Mouse (Mus musculus) heart, adult 2 months (tissue): ENCODE measurements around the gene Syngr1. TPM values are rescaled to one million over a fixed set of nuclear protein-coding genes. Genes with fewer than 3 reads are reported as not detected.

Source experiments
- DNase-seq, 2 experiments: peaks; one replicate each; pipeline ENCODE4 v3.0.0; 2021
- H3K27ac ChIP-seq: fragments of 200-600 bp; 2 replicates; pipeline ENCODE4 v1.8.1; 2022
- H3K27me3 ChIP-seq: fragments of 200-500 bp; 2 replicates; pipeline ENCODE4 v1.6.1; 2012; ENCODE audit warnings: mild to moderate bottlenecking, low read length, inconsistent platforms, mixed read lengths; ENCODE audit not compliant: control insufficient read depth, insufficient read depth
- H3K36me3 ChIP-seq: fragments of 200-500 bp; 2 replicates; pipeline ENCODE4 v1.6.1; 2012; ENCODE audit warnings: low read length, inconsistent platforms; ENCODE audit not compliant: control insufficient read depth, insufficient read depth
- H3K4me1 ChIP-seq: fragments of 200-500 bp; 2 replicates; pipeline ENCODE4 v1.6.1; 2011; ENCODE audit warnings: low read length; ENCODE audit not compliant: control insufficient read depth, insufficient read depth
- H3K4me3 ChIP-seq: fragments of 200-600 bp; 2 replicates; pipeline ENCODE4 v1.8.1; 2022
- H3K79me2 ChIP-seq: fragments of 200-500 bp; replicated peaks from 2 replicates; pipeline ENCODE4 v1.6.1; 2012; ENCODE audit warnings: mild to moderate bottlenecking, inconsistent platforms, low read length, moderate library complexity, mixed read lengths; ENCODE audit not compliant: control insufficient read depth, insufficient read depth
- H3K9ac ChIP-seq: fragments of 200-500 bp; 2 replicates; pipeline ENCODE4 v1.6.1; 2012; ENCODE audit warnings: low read depth, mild to moderate bottlenecking, control low read depth, inconsistent platforms, low read length, mixed read lengths
- CTCF ChIP-seq: fragments of 200-600 bp; IDR thresholded peaks from 2 replicates; pipeline ENCODE4 v1.8.1; 2022; ENCODE audit warnings: antibody characterized with exemption, mild to moderate bottlenecking, moderate library complexity
- EP300 ChIP-seq: fragments of 200-500 bp; IDR thresholded peaks from 2 replicates; pipeline ENCODE4 v1.6.1; 2011; ENCODE audit warnings: low read depth, low read length, control low read depth; ENCODE audit not compliant: insufficient read depth
- POLR2A ChIP-seq: fragments of 200-500 bp; IDR thresholded peaks from 2 replicates; pipeline ENCODE4 v1.6.1; 2011; ENCODE audit warnings: mild to moderate bottlenecking, low read depth, low read length, control low read depth; ENCODE audit not compliant: insufficient read depth
- WGBS: fragments of 180-500 bp; shearing (Covaris S2); methylation state at CpG from one replicate; pipeline ENCODE4 v1.1.7; 2018; 5-methylcytosine and 5-hydroxymethylcytosine counted together
- intact Hi-C: fragments of 180-260 bp; cut with DNase I; formaldehyde crosslinking; loops from one replicate; pipeline ENCODE4 v1.15.1; 2025
- polyA plus RNA-seq: library from polyadenylated mRNA; depleted of rRNA; stranded (reverse); fragments of >200 nt; gene quantifications from 2 replicates; pipeline ENCODE4 v1.2.3, GENCODE M21; 2012
- total RNA-seq, 2 experiments: library from RNA; stranded (reverse); gene quantifications; 2 replicates each; pipeline ENCODE4 v1.2.3; 2021

The Syngr1 gene
- total and polyA plus RNA-seq, 3 experiments = 69.6 to 247 (median 95.0) TPM

DNA sequence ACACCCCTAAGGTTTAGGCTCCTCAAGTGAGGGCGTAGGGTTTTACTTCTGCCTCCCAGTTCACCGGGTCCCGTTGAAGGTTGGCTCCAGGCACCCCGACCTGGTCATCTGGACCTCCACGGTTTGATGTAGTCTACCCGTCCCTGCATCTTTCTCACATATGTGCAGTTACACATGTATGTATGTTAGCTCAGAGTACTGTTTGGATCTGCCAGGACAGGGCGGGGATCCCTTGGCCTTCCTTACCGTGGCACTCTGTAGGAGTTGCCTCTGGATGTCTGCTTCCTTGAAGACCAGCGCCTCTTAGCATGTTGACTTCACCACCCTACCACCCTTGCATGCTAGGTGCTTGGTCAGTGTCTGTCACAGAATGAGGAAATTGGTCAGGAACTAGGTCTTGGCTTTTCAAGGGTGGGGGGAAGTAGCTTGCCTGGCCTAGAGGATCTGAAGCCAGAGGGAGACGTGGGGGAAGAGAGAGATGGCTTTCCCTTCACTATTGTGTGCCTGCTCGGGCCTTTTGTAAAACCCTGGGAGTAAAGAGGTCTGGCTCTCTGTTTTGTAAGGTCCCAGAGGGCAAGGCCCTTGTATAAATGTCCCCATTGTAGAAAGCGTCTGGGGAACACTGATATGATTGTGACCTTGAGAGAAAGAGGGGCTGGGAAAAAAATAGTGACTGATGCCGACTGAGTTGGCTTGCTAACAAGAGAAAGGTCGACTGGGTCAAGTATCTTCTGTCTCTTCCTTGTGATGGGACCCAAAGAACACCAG is 42.7 kb downstream of the Syngr1 start:
- Histone ChIP-seq H3K4me3 (peak overlapping the region; percentile 81), H3K27me3 (no peaks in the 10 kb centered on the region), H3K27ac (peak overlapping the region; percentile 99), H3K9ac (peak overlapping the region; percentile 95), H3K79me2 (peaks cover 1% of the 10 kb centered on the region; the same call in 1 of the 2 replicates), H3K36me3 (no peaks in the 10 kb centered on the region), H3K4me1 (peaks cover 13% of the 10 kb centered on the region)
- WGBS = 2% methylated on average over 14 of the region's 14 CpGs
- peak; percentile 1; the same call in 1 of the 2 replicates for TF ChIP-seq POLR2A
- no peak for TF ChIP-seq CTCF
- TF ChIP-seq EP300 = peak; percentile 5; the same call in 1 of the 2 replicates
- intact Hi-C loops = loop anchor here (2.0 to 5.0 kb wide), 2 partner anchors 51 to 93 kb away; no protein-coding TSS in a partner anchor
- DNase-seq = peak in 1 of 2 experiments; percentile 55

GRCm38 (mm10) chr15:80134450-80134847 is 43.3 kb downstream of the Syngr1 start:
- H3K27me3 ChIP-seq = no peaks in the 10 kb centered on the region
- peaks cover 15% of the 10 kb centered on the region for H3K4me1 ChIP-seq
- H3K4me3 ChIP-seq = peak overlapping the region; percentile 81; the same call in 1 of the 2 replicates
- TF ChIP-seq CTCF = no peak
- no peak for TF ChIP-seq EP300
- peak; percentile 44; the same call in 1 of the 2 replicates for TF ChIP-seq POLR2A
- intact Hi-C loops = loop anchor here (5.0 kb wide), 1 partner anchor 93 kb away; no protein-coding TSS in a partner anchor
- H3K36me3 ChIP-seq = no peaks in the 10 kb centered on the region
- peak overlapping the region; percentile 99 for H3K27ac ChIP-seq
- peak overlapping the region; percentile 95 for H3K9ac ChIP-seq
- DNase-seq = peak; percentile 46 to 47
- H3K79me2 ChIP-seq = peaks cover 1% of the 10 kb centered on the region; the same call in 1 of the 2 replicates
- 19% methylated on average over 9 of the region's 9 CpGs for WGBS

GRCm38 (mm10) chr15:80135499-80135898 is 44.4 kb downstream of the Syngr1 start:
- no peaks in the 10 kb centered on the region for H3K27me3 ChIP-seq
- H3K9ac ChIP-seq = no peak overlapping the region
- WGBS = 74% methylated on average over 2 of the region's 2 CpGs
- intact Hi-C loops = no loop called here
- DNase-seq = no peak
- H3K27ac ChIP-seq = peak overlapping the region; percentile 99
- peaks cover 5% of the 10 kb centered on the region for H3K36me3 ChIP-seq
- no peak overlapping the region for H3K4me3 ChIP-seq
- no peak for TF ChIP-seq EP300
- no peak for TF ChIP-seq POLR2A
- no peak for TF ChIP-seq CTCF
- peaks cover 1% of the 10 kb centered on the region; the same call in 1 of the 2 replicates for H3K79me2 ChIP-seq
- H3K4me1 ChIP-seq = peaks cover 16% of the 10 kb centered on the region

DNA sequence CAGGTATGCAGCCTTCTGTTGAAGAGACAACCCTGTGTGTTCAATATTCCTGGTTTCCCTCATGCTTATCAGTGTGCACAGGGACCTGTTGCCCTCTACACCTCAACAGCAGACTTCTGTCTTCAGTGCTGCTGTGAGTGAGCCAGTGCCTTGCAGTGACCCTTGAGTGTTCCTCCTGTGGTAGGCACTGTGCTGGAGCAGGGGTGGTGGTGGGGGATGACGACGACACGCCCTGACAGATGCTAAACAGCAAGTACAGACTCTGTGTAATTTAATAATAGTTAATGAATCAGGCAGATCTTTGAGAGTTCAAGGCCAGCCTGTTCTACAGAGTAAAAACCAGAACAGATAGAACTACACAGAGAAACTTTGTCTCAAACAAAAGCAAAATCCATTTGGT is 45.5 kb downstream of the Syngr1 start:
- H3K79me2 ChIP-seq = peaks cover 1% of the 10 kb centered on the region; the same call in 1 of the 2 replicates
- no peak for DNase-seq
- intact Hi-C loops = no loop called here
- peaks cover 16% of the 10 kb centered on the region for H3K4me1 ChIP-seq
- H3K36me3 ChIP-seq = peaks cover 5% of the 10 kb centered on the region
- WGBS = 86% methylated on average over 3 of the region's 3 CpGs
- H3K27me3 ChIP-seq = no peaks in the 10 kb centered on the region
- H3K27ac ChIP-seq = peak overlapping the region; percentile 99; the same call in 1 of the 2 replicates
- TF ChIP-seq EP300 = no peak
- no peak for TF ChIP-seq POLR2A
- no peak for TF ChIP-seq CTCF
- H3K9ac ChIP-seq = no peak overlapping the region
- no peak overlapping the region for H3K4me3 ChIP-seq

- Histone ChIP-seq H3K36me3 (peaks cover 5% of the 10 kb centered on the region), H3K27ac (peak overlapping the region; percentile 7; the same call in 1 of the 2 replicates), H3K4me3 (no peak overlapping the region), H3K9ac (no peak overlapping the region), H3K4me1 (peaks cover 16% of the 10 kb centered on the region), H3K79me2 (peaks cover 4% of the 10 kb centered on the region), H3K27me3 (no peaks in the 10 kb centered on the region)
- no peak for TF ChIP-seq EP300
- 0 out of 2 replicates have a peak, but pooled peaks have one; percentile 8 for TF ChIP-seq CTCF
- no peak for DNase-seq
- WGBS = 47% methylated on average over 17 of the region's 17 CpGs
- intact Hi-C loops = no loop called here
These were observed 47.0 kb downstream of the Syngr1 start for GRCm38 (mm10) chr15:80137945-80138791.
